Mouse (Mus musculus) stomach, postnatal 0 days (tissue): Measurements from ENCODE around the gene Hoxb7. TPM values are rescaled to one million over a fixed set of nuclear protein-coding genes. Genes with fewer than 3 reads are reported as not detected.
A peak's percentile ranks its signal among the peaks of the same experiment; 100 is the strongest.

Experiments used
- ATAC-seq: fragments of 200-750 bp; cut with Nextera tagmentation; 2 replicates; pipeline ENCODE4 v1.8.0; 2017; ENCODE audit not compliant: low FRiP score, low TSS enrichment
- DNase-seq: peaks from one replicate; pipeline ENCODE4 v3.0.0-alpha.2; 2016; ENCODE audit warnings: low spot score
- H3K27ac ChIP-seq: fragments of 300-500 bp; sonication (generic); replicated peaks from 2 replicates; pipeline ENCODE4 v1.5.1; 2014; ENCODE audit warnings: mild to moderate bottlenecking, control low read depth
- H3K27me3 ChIP-seq: fragments of 300-500 bp; sonication (generic); 2 replicates; pipeline ENCODE4 v1.6.1; 2014; ENCODE audit warnings: low read length; ENCODE audit not compliant: control insufficient read depth, insufficient read depth
- H3K36me3 ChIP-seq: fragments of 300-500 bp; sonication (generic); 2 replicates; pipeline ENCODE4 v1.6.1; 2014; ENCODE audit warnings: low read length, mixed read lengths; ENCODE audit not compliant: control insufficient read depth, insufficient read depth
- H3K4me1 ChIP-seq: fragments of 300-500 bp; sonication (generic); replicated peaks from 2 replicates; pipeline ENCODE4 v1.6.1; 2014; ENCODE audit warnings: antibody characterized with exemption; ENCODE audit not compliant: control insufficient read depth, insufficient read depth
- H3K4me2 ChIP-seq: fragments of 300-500 bp; sonication (generic); replicated peaks from 2 replicates; pipeline ENCODE4 v1.6.1; 2014; ENCODE audit warnings: low read depth, mild to moderate bottlenecking, control low read depth, moderate library complexity
- H3K4me3 ChIP-seq: fragments of 300-500 bp; sonication (generic); 2 replicates; pipeline ENCODE4 v1.5.1; 2014; ENCODE audit warnings: low read depth, low read length, control low read depth
- H3K9ac ChIP-seq: fragments of 300-500 bp; sonication (generic); 2 replicates; pipeline ENCODE4 v1.6.1; 2014; ENCODE audit warnings: mild to moderate bottlenecking, low read length, control low read depth, mixed read lengths
- H3K9me3 ChIP-seq: fragments of 300-500 bp; sonication (generic); 2 replicates; pipeline ENCODE4 v1.6.1; 2016; ENCODE audit warnings: low read length; ENCODE audit not compliant: control insufficient read depth
- CTCF ChIP-seq: IDR thresholded peaks from 2 replicates; pipeline ENCODE4 v1.5.1; 2016; ENCODE audit warnings: antibody characterized with exemption, low read depth, mild to moderate bottlenecking, moderate library complexity
- EP300 ChIP-seq: optimal IDR thresholded peaks from 2 replicates; pipeline ENCODE3; 2016; ENCODE audit warnings: antibody characterized with exemption
- WGBS: fragments of 180-500 bp; shearing (Covaris S2); extraction: QIAGEN DNeasy Blood & Tissue Kit; methylation state at CpG from one replicate; pipeline ENCODE4 v1.1.7; 2014; 5-methylcytosine and 5-hydroxymethylcytosine counted together
- polyA plus RNA-seq: library from polyadenylated mRNA; unstranded; fragments of >200 nt; fragmentation: Nextera tagmentation; extraction: Ambion mirVana; gene quantifications from 2 replicates; pipeline ENCODE4 v1.2.1, GENCODE M21; 2015

Hoxb7 gene
- polyA plus RNA-seq, 1 experiment from 2014 or later: 6.0 TPM

GRCm38 (mm10) chr11:96324965-96325364 lies 38.5 kb downstream of the Hoxb7 start:
- no peaks in the 10 kb centered on the region; the same call in 1 of the 2 replicates for H3K27me3 ChIP-seq
- TF ChIP-seq CTCF (no peak), EP300 (no peak)
- H3K9ac ChIP-seq: peak overlapping the region; percentile 70
- peak overlapping the region; percentile 84 for H3K27ac ChIP-seq
- no peaks in the 10 kb centered on the region for H3K36me3 ChIP-seq
- peak overlapping the region; percentile 64 for H3K4me2 ChIP-seq
- no peaks in the 10 kb centered on the region for H3K4me1 ChIP-seq
- no peak for DNase-seq
- WGBS: 17% methylated on average over 8 of the region's 8 CpGs
- no peaks in the 10 kb centered on the region for H3K9me3 ChIP-seq
- ATAC-seq: no peak
- H3K4me3 ChIP-seq: peak overlapping the region; percentile 31

GRCm38 (mm10) chr11:96325747-96326212 lies 39.4 kb downstream of the Hoxb7 start:
- ATAC-seq (no peak), DNase-seq (no peak)
- Histone ChIP-seq H3K4me1 (no peaks in the 10 kb centered on the region), H3K9ac (peak overlapping the region; percentile 70), H3K9me3 (no peaks in the 10 kb centered on the region), H3K27ac (peak overlapping the region; percentile 84), H3K4me3 (peak overlapping the region; percentile 31), H3K4me2 (peak overlapping the region; percentile 64), H3K27me3 (no peaks in the 10 kb centered on the region; the same call in 1 of the 2 replicates), H3K36me3 (no peaks in the 10 kb centered on the region)
- no peak for TF ChIP-seq EP300
- no peak for TF ChIP-seq CTCF
- 33% methylated on average over 22 of the region's 22 CpGs for WGBS

- ATAC-seq (0 out of 2 replicates have a peak, but pooled peaks have one; percentile 10), DNase-seq (no peak)
- Histone ChIP-seq H3K27ac (peak overlapping the region; percentile 84), H3K27me3 (no peaks in the 10 kb centered on the region; the same call in 1 of the 2 replicates), H3K36me3 (no peaks in the 10 kb centered on the region), H3K9me3 (no peaks in the 10 kb centered on the region), H3K4me2 (peak overlapping the region; percentile 64), H3K4me1 (0 out of 2 replicates have a peak, but pooled peaks cover under 1% of the 10 kb centered on the region), H3K9ac (peak overlapping the region; percentile 70), H3K4me3 (peak overlapping the region; percentile 31)
- 21% methylated on average over 12 of the region's 12 CpGs for WGBS
- no peak for TF ChIP-seq EP300
- no peak for TF ChIP-seq CTCF
Measured at GRCm38 (mm10) chr11:96326705-96327104, 40.3 kb downstream of the Hoxb7 start.

- H3K4me1 ChIP-seq: 0 out of 2 replicates have a peak, but pooled peaks cover 3% of the 10 kb centered on the region
- no peaks in the 10 kb centered on the region; the same call in 1 of the 2 replicates for H3K27me3 ChIP-seq
- H3K27ac ChIP-seq: peak overlapping the region; percentile 84
- no peaks in the 10 kb centered on the region for H3K9me3 ChIP-seq
- no peak overlapping the region for H3K4me3 ChIP-seq
- H3K4me2 ChIP-seq: peak overlapping the region; percentile 64
- ATAC-seq (no peak), DNase-seq (no peak)
- no peak for TF ChIP-seq EP300
- no peak for TF ChIP-seq CTCF
- H3K36me3 ChIP-seq: no peaks in the 10 kb centered on the region
- H3K9ac ChIP-seq: no peak overlapping the region; the same call in 1 of the 2 replicates
- 14% methylated on average over 7 of the region's 7 CpGs for WGBS
Measured at GRCm38 (mm10) chr11:96327122-96327521, 40.7 kb downstream of the Hoxb7 start.

- 20% methylated on average over 5 of the region's 5 CpGs for WGBS
- H3K36me3 ChIP-seq: no peaks in the 10 kb centered on the region
- H3K9ac ChIP-seq: peak overlapping the region; percentile 27; the same call in 1 of the 2 replicates
- 0 out of 2 replicates have a peak overlapping the region, but pooled peaks have one; percentile 4 for H3K4me3 ChIP-seq
- TF ChIP-seq CTCF: no peak
- TF ChIP-seq EP300: no peak
- ATAC-seq (no peak), DNase-seq (no peak)
- H3K9me3 ChIP-seq: no peaks in the 10 kb centered on the region
- no peaks in the 10 kb centered on the region; the same call in 1 of the 2 replicates for H3K27me3 ChIP-seq
- H3K4me1 ChIP-seq: 0 out of 2 replicates have a peak, but pooled peaks cover 3% of the 10 kb centered on the region
- peak overlapping the region; percentile 84 for H3K27ac ChIP-seq
- peak overlapping the region; percentile 64 for H3K4me2 ChIP-seq
Measured at GRCm38 (mm10) chr11:96327750-96328149, 41.3 kb downstream of the Hoxb7 start.

- H3K27ac ChIP-seq: peak overlapping the region; percentile 84
- no peaks in the 10 kb centered on the region for H3K36me3 ChIP-seq
- DNase-seq: no peak
- no peaks in the 10 kb centered on the region; the same call in 1 of the 2 replicates for H3K27me3 ChIP-seq
- no peaks in the 10 kb centered on the region for H3K9me3 ChIP-seq
- 0 out of 2 replicates have a peak, but pooled peaks cover 3% of the 10 kb centered on the region for H3K4me1 ChIP-seq
- no peak for ATAC-seq
- TF ChIP-seq CTCF: no peak
- no peak for TF ChIP-seq EP300
- WGBS: 20% methylated on average over 8 of the region's 8 CpGs
- H3K4me2 ChIP-seq: peak overlapping the region; percentile 64
- H3K9ac ChIP-seq: no peak overlapping the region
- peak overlapping the region; percentile 1; the same call in 1 of the 2 replicates for H3K4me3 ChIP-seq
Measured at GRCm38 (mm10) chr11:96328605-96329004, 42.2 kb downstream of the Hoxb7 start.
